Mouse (Mus musculus): ENCODE data around the gene Plcb1. TPM values are rescaled to one million over a fixed set of nuclear protein-coding genes. Genes with fewer than 3 reads are reported as not detected.

The Plcb1 gene
- polyA plus RNA-seq, 1 experiment from 2014 or later = 11.8 TPM

- no peak overlapping the region for H3K9ac ChIP-seq (ENCODE audit: low read length)
- 54% methylated on average over 2 of the region's 2 CpGs for WGBS
- no peak overlapping the region for H3K4me2 ChIP-seq (ENCODE audit: low read depth, low read length)
- ATAC-seq (ENCODE audit: low read depth) = no peak
- H3K4me3 ChIP-seq (ENCODE audit: low read length) = no peak overlapping the region
- H3K27me3 ChIP-seq (ENCODE audit: control insufficient read depth, insufficient read depth, low read depth, low read length) = no peaks in the 10 kb centered on the region
- no peaks in the 10 kb centered on the region for H3K36me3 ChIP-seq (ENCODE audit: control insufficient read depth, insufficient read depth, low read length)
- no peaks in the 10 kb centered on the region for H3K9me3 ChIP-seq (ENCODE audit: control insufficient read depth, low read length)
- no peaks in the 10 kb centered on the region; the same call in 1 of the 2 replicates for H3K4me1 ChIP-seq (replicated peaks; ENCODE audit: control insufficient read depth, insufficient read depth, low read length)
- H3K27ac ChIP-seq (ENCODE audit: low read length) = no peak overlapping the region
Measured at GRCm38 (mm10) chr2:134891207-134891606, 105.3 kb downstream of the Plcb1 start.

DNA sequence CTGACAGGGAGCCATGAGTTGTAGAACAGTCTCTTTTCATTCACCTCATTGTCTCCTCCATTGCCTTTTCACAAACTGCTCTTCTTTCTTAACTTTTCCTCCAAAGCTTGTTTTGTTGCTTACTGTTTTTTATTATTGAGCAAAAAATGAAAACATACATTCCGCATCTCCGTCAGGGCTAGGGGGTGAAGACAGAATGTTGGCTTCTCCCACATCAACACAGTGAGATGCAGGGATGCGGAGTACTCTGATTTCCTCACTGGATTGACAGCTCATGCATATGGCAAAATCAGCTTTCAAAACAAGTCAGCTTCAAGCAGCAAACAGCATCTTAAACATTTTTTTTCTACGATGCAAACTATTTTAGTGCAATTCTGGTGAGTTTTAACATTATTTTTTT is 108.9 kb downstream of the Plcb1 start:
- no peak overlapping the region for H3K27ac ChIP-seq (ENCODE audit: low read length)
- no peak overlapping the region for H3K4me2 ChIP-seq (ENCODE audit: low read depth, low read length)
- 72% methylated on average over 4 of the region's 4 CpGs for WGBS
- H3K4me3 ChIP-seq (ENCODE audit: low read length) = no peak overlapping the region
- no peak overlapping the region for H3K9ac ChIP-seq (ENCODE audit: low read length)
- H3K9me3 ChIP-seq (ENCODE audit: control insufficient read depth, low read length) = no peaks in the 10 kb centered on the region
- no peaks in the 10 kb centered on the region; the same call in 1 of the 2 replicates for H3K4me1 ChIP-seq (replicated peaks; ENCODE audit: control insufficient read depth, insufficient read depth, low read length)
- no peaks in the 10 kb centered on the region for H3K27me3 ChIP-seq (ENCODE audit: control insufficient read depth, insufficient read depth, low read depth, low read length)
- ATAC-seq (ENCODE audit: low read depth) = no peak
- H3K36me3 ChIP-seq (ENCODE audit: control insufficient read depth, insufficient read depth, low read length) = no peaks in the 10 kb centered on the region

- H3K27me3 ChIP-seq (ENCODE audit: control insufficient read depth, insufficient read depth, low read depth, low read length) = no peaks in the 10 kb centered on the region
Measured at GRCm38 (mm10) chr2:134896196-134896595, 110.3 kb downstream of the Plcb1 start.

GRCm38 (mm10) chr2:134897083-134897482 is 111.2 kb downstream of the Plcb1 start:
- 74% methylated on average over 5 of the region's 5 CpGs for WGBS
- Histone ChIP-seq H3K4me3 (ENCODE audit: low read length) (no peak overlapping the region), H3K9ac (ENCODE audit: low read length) (no peak overlapping the region), H3K9me3 (ENCODE audit: control insufficient read depth, low read length) (no peaks in the 10 kb centered on the region), H3K4me2 (ENCODE audit: low read depth, low read length) (no peak overlapping the region), H3K27me3 (ENCODE audit: control insufficient read depth, insufficient read depth, low read depth, low read length) (no peaks in the 10 kb centered on the region), H3K4me1 (replicated peaks; ENCODE audit: control insufficient read depth, insufficient read depth, low read length) (no peaks in the 10 kb centered on the region; the same call in 1 of the 2 replicates), H3K36me3 (ENCODE audit: control insufficient read depth, insufficient read depth, low read length) (no peaks in the 10 kb centered on the region), H3K27ac (ENCODE audit: low read length) (no peak overlapping the region)
- no peak for ATAC-seq (ENCODE audit: low read depth)

More at GRCm38 (mm10) chr2:134896196-134896595, 110.3 kb downstream of the Plcb1 start:
- Histone ChIP-seq H3K4me1 (replicated peaks; ENCODE audit: control insufficient read depth, insufficient read depth, low read length) (no peaks in the 10 kb centered on the region; the same call in 1 of the 2 replicates), H3K36me3 (ENCODE audit: control insufficient read depth, insufficient read depth, low read length) (no peaks in the 10 kb centered on the region), H3K27ac (ENCODE audit: low read length) (no peak overlapping the region), H3K4me3 (ENCODE audit: low read length) (no peak overlapping the region), H3K9ac (ENCODE audit: low read length) (no peak overlapping the region), H3K9me3 (ENCODE audit: control insufficient read depth, low read length) (no peaks in the 10 kb centered on the region), H3K4me2 (ENCODE audit: low read depth, low read length) (no peak overlapping the region)
- ATAC-seq (ENCODE audit: low read depth) = no peak
- WGBS = 60% methylated on average over 3 of the region's 3 CpGs

DNA sequence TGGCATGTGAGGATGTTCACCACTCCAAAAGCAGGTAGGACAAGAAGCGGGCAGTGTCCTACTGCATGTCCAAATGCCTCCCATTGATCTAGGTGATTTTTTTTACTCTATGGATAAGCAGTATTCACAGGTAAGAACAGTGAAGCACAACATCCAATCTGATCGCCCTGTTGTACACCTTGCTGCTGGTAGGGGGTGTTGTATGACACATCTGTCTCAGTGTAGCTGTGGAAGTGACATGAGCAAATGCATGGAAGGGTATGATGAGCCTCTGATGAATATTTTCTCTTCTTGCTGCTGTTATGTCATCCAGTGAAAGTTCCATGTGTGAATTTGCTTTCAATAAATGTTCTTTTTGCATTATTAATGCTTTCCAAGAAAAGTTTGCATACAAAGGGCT is 115.7 kb downstream of the Plcb1 start:
- Histone ChIP-seq H3K4me1 (replicated peaks; ENCODE audit: control insufficient read depth, insufficient read depth, low read length) (no peaks in the 10 kb centered on the region), H3K27me3 (ENCODE audit: control insufficient read depth, insufficient read depth, low read depth, low read length) (no peaks in the 10 kb centered on the region), H3K4me2 (ENCODE audit: low read depth, low read length) (no peak overlapping the region), H3K9ac (ENCODE audit: low read length) (no peak overlapping the region), H3K9me3 (ENCODE audit: control insufficient read depth, low read length) (no peaks in the 10 kb centered on the region), H3K36me3 (ENCODE audit: control insufficient read depth, insufficient read depth, low read length) (no peaks in the 10 kb centered on the region), H3K4me3 (ENCODE audit: low read length) (no peak overlapping the region), H3K27ac (ENCODE audit: low read length) (no peak overlapping the region)
- whole genome bisulfite sequencing = 89% methylated on average over 2 of the region's 2 CpGs
- ATAC-seq (ENCODE audit: low read depth) = no peak

DNA sequence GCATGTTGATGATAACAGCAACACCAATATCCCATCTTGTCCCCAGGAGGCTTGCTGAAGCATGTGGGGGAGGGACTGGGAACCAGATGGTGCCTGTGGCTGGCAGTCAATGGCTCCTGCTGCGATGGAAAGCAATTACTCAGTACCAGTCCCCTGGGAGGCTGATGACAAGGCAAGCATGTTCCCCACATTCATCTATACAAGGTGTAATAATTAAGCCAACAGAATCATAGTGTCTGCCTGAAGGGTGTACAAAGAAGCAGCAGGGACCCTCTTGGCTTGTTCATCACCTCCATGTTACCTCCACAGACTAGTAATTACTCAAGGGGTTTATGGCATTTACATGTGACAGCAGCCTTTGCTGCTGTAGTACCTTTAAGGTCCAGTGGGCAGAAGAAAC is 125.0 kb downstream of the Plcb1 start:
- no peaks in the 10 kb centered on the region for H3K27me3 ChIP-seq (ENCODE audit: control insufficient read depth, insufficient read depth, low read depth, low read length)
- no peak overlapping the region for H3K9ac ChIP-seq (ENCODE audit: low read length)
- H3K4me2 ChIP-seq (ENCODE audit: low read depth, low read length) = no peak overlapping the region
- H3K4me1 ChIP-seq (replicated peaks; ENCODE audit: control insufficient read depth, insufficient read depth, low read length) = no peaks in the 10 kb centered on the region
- no peak for ATAC-seq (ENCODE audit: low read depth)
- H3K36me3 ChIP-seq (ENCODE audit: control insufficient read depth, insufficient read depth, low read length) = no peaks in the 10 kb centered on the region
- 78% methylated on average over 1 of the region's 1 CpGs for WGBS
- H3K4me3 ChIP-seq (ENCODE audit: low read length) = no peak overlapping the region
- no peaks in the 10 kb centered on the region for H3K9me3 ChIP-seq (ENCODE audit: control insufficient read depth, low read length)
- H3K27ac ChIP-seq (ENCODE audit: low read length) = no peak overlapping the region

DNA sequence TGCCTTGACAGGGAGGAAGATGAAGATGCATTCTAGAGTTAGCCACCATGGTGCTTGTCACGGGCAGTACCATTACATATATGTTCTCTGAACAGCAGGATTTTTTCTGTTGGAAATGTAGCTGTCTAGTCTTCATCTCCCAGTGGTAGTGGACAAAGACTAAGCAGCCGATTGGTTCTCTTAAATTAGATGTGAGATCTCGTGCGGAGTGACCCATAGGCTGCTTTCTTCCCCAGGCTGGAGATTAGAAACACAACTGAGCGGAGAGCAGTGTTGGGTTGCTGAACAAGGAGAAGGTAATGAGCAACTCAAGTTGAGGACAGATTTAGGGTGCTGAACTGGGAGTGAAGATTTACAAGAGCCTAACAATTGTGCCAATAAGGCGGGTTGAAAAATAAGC is 125.5 kb downstream of the Plcb1 start:
- Histone ChIP-seq H3K27me3 (ENCODE audit: control insufficient read depth, insufficient read depth, low read depth, low read length) (no peaks in the 10 kb centered on the region), H3K4me1 (replicated peaks; ENCODE audit: control insufficient read depth, insufficient read depth, low read length) (no peaks in the 10 kb centered on the region), H3K9ac (ENCODE audit: low read length) (no peak overlapping the region), H3K4me3 (ENCODE audit: low read length) (no peak overlapping the region), H3K4me2 (ENCODE audit: low read depth, low read length) (no peak overlapping the region), H3K27ac (ENCODE audit: low read length) (no peak overlapping the region), H3K36me3 (ENCODE audit: control insufficient read depth, insufficient read depth, low read length) (no peaks in the 10 kb centered on the region), H3K9me3 (ENCODE audit: control insufficient read depth, low read length) (no peaks in the 10 kb centered on the region)
- no peak for ATAC-seq (ENCODE audit: low read depth)
- 92% methylated on average over 6 of the region's 6 CpGs for WGBS

DNA sequence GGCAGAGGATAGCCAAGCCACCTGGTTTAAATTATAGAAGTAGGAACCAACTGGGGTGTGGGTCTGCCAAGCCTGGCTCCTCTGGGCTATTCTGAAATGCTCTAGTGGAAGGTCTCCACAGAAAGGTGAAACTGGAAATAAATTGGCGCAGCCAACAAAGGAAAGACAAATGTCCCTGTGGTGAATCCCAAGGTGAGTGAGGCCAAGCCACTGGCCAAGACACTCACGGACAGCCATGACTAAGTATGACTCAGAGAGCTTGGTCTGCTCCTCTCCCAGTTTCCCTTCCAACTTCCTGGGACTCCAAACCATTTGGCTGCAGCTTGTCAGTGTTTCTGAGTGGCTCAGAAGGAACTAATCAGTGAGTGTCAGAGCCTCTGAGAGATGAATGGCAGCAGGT is 126.7 kb downstream of the Plcb1 start:
- Histone ChIP-seq H3K9ac (ENCODE audit: low read length) (no peak overlapping the region), H3K27ac (ENCODE audit: low read length) (no peak overlapping the region), H3K4me1 (replicated peaks; ENCODE audit: control insufficient read depth, insufficient read depth, low read length) (no peaks in the 10 kb centered on the region), H3K9me3 (ENCODE audit: control insufficient read depth, low read length) (no peaks in the 10 kb centered on the region), H3K27me3 (ENCODE audit: control insufficient read depth, insufficient read depth, low read depth, low read length) (no peaks in the 10 kb centered on the region), H3K36me3 (ENCODE audit: control insufficient read depth, insufficient read depth, low read length) (no peaks in the 10 kb centered on the region), H3K4me2 (ENCODE audit: low read depth, low read length) (no peak overlapping the region), H3K4me3 (ENCODE audit: low read length) (no peak overlapping the region)
- no peak for ATAC-seq (ENCODE audit: low read depth)
- 84% methylated on average over 2 of the region's 2 CpGs for WGBS

DNA sequence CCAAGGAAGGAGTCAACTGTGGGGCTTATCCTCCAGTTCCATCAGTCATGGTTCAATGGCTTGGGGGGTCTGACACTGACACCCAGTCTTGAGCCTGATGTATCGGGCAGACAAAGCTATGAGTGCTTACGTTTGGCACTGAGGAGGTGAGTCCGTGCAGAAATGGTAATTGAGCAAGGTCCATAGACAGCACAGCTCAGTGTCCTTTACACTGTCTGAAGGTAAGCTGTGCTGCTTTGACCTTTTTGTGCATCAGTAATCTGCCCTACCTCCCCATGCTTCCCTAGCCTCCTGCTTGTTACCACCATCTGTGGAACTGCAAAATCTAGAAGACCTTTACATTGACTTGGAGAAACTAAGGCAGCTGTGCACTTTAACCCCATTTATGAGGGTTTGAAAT is 127.7 kb downstream of the Plcb1 start:
- Histone ChIP-seq H3K27ac (ENCODE audit: low read length) (no peak overlapping the region), H3K4me1 (replicated peaks; ENCODE audit: control insufficient read depth, insufficient read depth, low read length) (no peaks in the 10 kb centered on the region), H3K9me3 (ENCODE audit: control insufficient read depth, low read length) (no peaks in the 10 kb centered on the region), H3K4me3 (ENCODE audit: low read length) (no peak overlapping the region), H3K9ac (ENCODE audit: low read length) (no peak overlapping the region), H3K36me3 (ENCODE audit: control insufficient read depth, insufficient read depth, low read length) (no peaks in the 10 kb centered on the region), H3K27me3 (ENCODE audit: control insufficient read depth, insufficient read depth, low read depth, low read length) (no peaks in the 10 kb centered on the region), H3K4me2 (ENCODE audit: low read depth, low read length) (no peak overlapping the region)
- no peak for ATAC-seq (ENCODE audit: low read depth)
- 80% methylated on average over 3 of the region's 3 CpGs for WGBS

- H3K9me3 ChIP-seq (ENCODE audit: control insufficient read depth, low read length) = no peaks in the 10 kb centered on the region
- no peak overlapping the region for H3K4me3 ChIP-seq (ENCODE audit: low read length)
- H3K4me1 ChIP-seq (replicated peaks; ENCODE audit: control insufficient read depth, insufficient read depth, low read length) = no peaks in the 10 kb centered on the region
- H3K36me3 ChIP-seq (ENCODE audit: control insufficient read depth, insufficient read depth, low read length) = no peaks in the 10 kb centered on the region
- no peak overlapping the region for H3K27ac ChIP-seq (ENCODE audit: low read length)
- WGBS = 83% methylated on average over 2 of the region's 2 CpGs
- no peak overlapping the region for H3K9ac ChIP-seq (ENCODE audit: low read length)
- no peak overlapping the region for H3K4me2 ChIP-seq (ENCODE audit: low read depth, low read length)
- no peak for ATAC-seq (ENCODE audit: low read depth)
- no peaks in the 10 kb centered on the region for H3K27me3 ChIP-seq (ENCODE audit: control insufficient read depth, insufficient read depth, low read depth, low read length)
Measured at GRCm38 (mm10) chr2:134914091-134914550, 128.3 kb downstream of the Plcb1 start.
